In the genomic region with DNA sequence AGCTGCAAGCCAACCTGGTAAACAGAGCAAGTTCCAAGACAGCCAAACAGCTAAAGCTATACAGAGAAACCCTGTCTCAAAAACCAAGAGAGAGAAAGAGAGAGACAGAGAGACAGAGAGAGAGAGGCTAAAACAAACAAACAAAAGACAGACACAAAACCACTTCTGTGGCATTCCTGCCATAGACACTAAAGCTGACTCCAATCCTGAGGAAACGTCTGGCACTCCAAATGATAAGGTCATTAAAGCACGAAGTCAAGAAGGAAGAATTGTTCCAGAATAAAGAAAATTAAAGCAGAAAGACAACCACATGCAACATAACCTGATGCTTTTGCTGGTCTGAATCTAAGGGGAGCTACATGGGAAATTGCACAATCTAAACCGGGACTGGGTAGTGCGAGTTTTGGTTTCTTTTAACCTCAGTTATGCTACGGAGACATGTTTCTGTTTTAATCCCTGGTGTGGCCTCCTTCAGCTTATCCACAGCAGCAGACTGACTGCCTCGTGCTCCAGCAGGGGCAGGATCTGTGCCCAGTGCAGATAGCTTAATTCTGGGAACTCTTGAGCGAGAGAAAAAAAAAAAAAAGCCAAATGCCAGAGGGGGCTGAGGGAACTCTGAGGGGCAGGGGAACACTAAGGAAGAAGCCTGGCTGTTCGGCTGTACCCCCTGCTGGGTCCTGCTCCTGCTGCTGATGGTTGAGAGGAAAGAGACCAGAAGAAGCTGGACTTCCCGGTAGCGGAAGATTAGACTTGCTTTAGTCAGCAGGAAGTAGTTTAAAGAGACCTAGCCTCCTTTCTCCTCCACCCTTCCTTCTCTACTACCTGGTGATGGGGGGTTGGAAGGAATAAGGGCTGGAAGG, we compare ENCODE assay signal across 12 mouse cellular contexts. TPM values are rescaled to one million over a fixed set of nuclear protein-coding genes. Genes with fewer than 3 reads are reported as not detected.
DNase-seq lines count a peak whose midpoint lies in the region; ATAC-seq lines count a peak whose summit lies in the region.
"Had no signal": no experiment of that assay in that cellular context is flagged by ENCODE, and none has a peak within 500 bp of the region (broad histone marks: within the 10 kb centered on the region; RNA-seq: fewer than 3 reads in every experiment).

No protein-coding gene starts in this region.

- peak; percentile 13 for DNase-seq in neural tube, embryonic 10.5 days (ENCODE audit: extremely low spot score, low spot score)
- DNase-seq in c-Kit-positive CD71-positive TER-119-positive erythroid progenitor cells, embryonic 14.5 days (ENCODE audit: low spot score) = peak; percentile 87
- DNase-seq in Muller cell, postnatal 12 days (ENCODE audit: inconsistent ontology term) = no peak
- no peak for DNase-seq in adipocyte (ENCODE audit: low spot score)
- DNase-seq: right cerebral cortex, postnatal 14 days had no signal

- H3K36me3 ChIP-seq in neural tube, embryonic 15.5 days = peaks cover 7% of the 10 kb centered on the region; the same call in 1 of the 2 replicates
- H3K36me3 ChIP-seq in heart, embryonic 16.5 days (ENCODE audit: control insufficient read depth, insufficient read depth) = peaks cover 6% of the 10 kb centered on the region; the same call in 1 of the 2 replicates
- peaks cover 22% of the 10 kb centered on the region for H3K36me3 ChIP-seq in hindbrain, embryonic 13.5 days

- no peaks in the 10 kb centered on the region for H3K9me3 ChIP-seq in neural tube, embryonic 15.5 days (replicated peaks)
- no peaks in the 10 kb centered on the region for H3K9me3 ChIP-seq in heart, embryonic 16.5 days (replicated peaks; ENCODE audit: control insufficient read depth, low read length)
- no peaks in the 10 kb centered on the region for H3K9me3 ChIP-seq in hindbrain, embryonic 13.5 days
- H3K9me3 ChIP-seq: midbrain, embryonic 13.5 days had no signal

- H3K4me2 ChIP-seq in neural tube, embryonic 15.5 days = no peak overlapping the region
- peak overlapping the region; percentile 46 for H3K4me2 ChIP-seq in heart, embryonic 16.5 days (ENCODE audit: low read depth, low read length)
- no peak overlapping the region for H3K4me2 ChIP-seq in hindbrain, embryonic 13.5 days
- H3K4me2 ChIP-seq: hindbrain, embryonic 14.5 days; midbrain, embryonic 13.5 days had no signal

- H3K4me1 ChIP-seq in neural tube, embryonic 15.5 days = no peaks in the 10 kb centered on the region
- H3K4me1 ChIP-seq in heart, embryonic 16.5 days (ENCODE audit: control insufficient read depth, insufficient read depth, low read length) = peaks cover 19% of the 10 kb centered on the region
- H3K4me1 ChIP-seq in hindbrain, embryonic 13.5 days (replicated peaks) = no peaks in the 10 kb centered on the region
- H3K4me1 ChIP-seq: midbrain, embryonic 13.5 days had no signal

- H3K27ac ChIP-seq in neural tube, embryonic 15.5 days (replicated peaks) = no peak overlapping the region
- H3K27ac ChIP-seq in heart, embryonic 16.5 days (ENCODE audit: low read length) = peak overlapping the region; percentile 76
- H3K27ac ChIP-seq in hindbrain, embryonic 13.5 days = no peak overlapping the region
- H3K27ac ChIP-seq: hindbrain, embryonic 14.5 days; midbrain, embryonic 13.5 days had no signal

- no peak overlapping the region for H3K4me3 ChIP-seq in neural tube, embryonic 15.5 days (replicated peaks)
- H3K4me3 ChIP-seq in heart, embryonic 16.5 days (ENCODE audit: low read length) = peak overlapping the region; percentile 23; the same call in 1 of the 2 replicates
- H3K4me3 ChIP-seq in hindbrain, embryonic 13.5 days = no peak overlapping the region
- H3K4me3 ChIP-seq: midbrain, embryonic 13.5 days had no signal

- H3K27me3 ChIP-seq in neural tube, embryonic 15.5 days (replicated peaks) = no peaks in the 10 kb centered on the region
- no peaks in the 10 kb centered on the region for H3K27me3 ChIP-seq in heart, embryonic 16.5 days (ENCODE audit: control insufficient read depth, insufficient read depth, low read length)
- no peaks in the 10 kb centered on the region for H3K27me3 ChIP-seq in hindbrain, embryonic 13.5 days
- H3K27me3 ChIP-seq: midbrain, embryonic 13.5 days had no signal

- 62% methylated on average over 10 of the region's 10 CpGs for WGBS in neural tube, embryonic 15.5 days
- WGBS in heart, embryonic 16.5 days = 18% methylated on average over 10 of the region's 10 CpGs
- WGBS in hindbrain, embryonic 13.5 days = 51% methylated on average over 10 of the region's 10 CpGs

- ATAC-seq in neural tube, embryonic 15.5 days (ENCODE audit: low FRiP score) = no peak
- peak; percentile 64 for ATAC-seq in heart, embryonic 16.5 days (replicated peaks; ENCODE audit: extremely low read depth, insufficient read depth, low FRiP score)
- peak; percentile 91 for ATAC-seq in megakaryocyte progenitor cell, adult 5-6 weeks (replicated peaks; ENCODE audit: poor library complexity)
- no peak for ATAC-seq in hindbrain, embryonic 13.5 days (ENCODE audit: low FRiP score)
- ATAC-seq: midbrain, embryonic 13.5 days had no signal

- no peak overlapping the region for H3K9ac ChIP-seq in neural tube, embryonic 15.5 days (replicated peaks)
- H3K9ac ChIP-seq in heart, embryonic 16.5 days (ENCODE audit: low read length) = peak overlapping the region; percentile 52
- H3K9ac ChIP-seq in hindbrain, embryonic 13.5 days = no peak overlapping the region
- H3K9ac ChIP-seq: hindbrain, embryonic 14.5 days; midbrain, embryonic 13.5 days had no signal

RNA-seq across cellular contexts. Expression of a gene that starts 21.9 kb away (rescaled TPM):
- 7.1 and 7.2 TPM in 2 replicates for polyA plus RNA-seq in neural tube, embryonic 15.5 days (2015; fragmentation: Nextera tagmentation; extraction: Ambion mirVana)
- 10.1 and 11.2 TPM in 2 replicates for polyA plus RNA-seq in heart, embryonic 16.5 days (2015; fragmentation: Nextera tagmentation; extraction: Ambion mirVana)
- 27.6 and 31.8 TPM in 2 replicates for total RNA-seq in megakaryocyte progenitor cell, adult 5-6 weeks (2015)
- 24.3 and 27.5 TPM in 2 replicates for total RNA-seq in megakaryocyte progenitor cell, adult 5-6 weeks (2017)
- polyA plus RNA-seq in hindbrain, embryonic 13.5 days (2015; fragmentation: Nextera tagmentation; extraction: Ambion mirVana) = 7.5 and 8.2 TPM in 2 replicates

RNA-seq across cellular contexts. Expression of a gene that starts 39.2 kb away (rescaled TPM):
- polyA plus RNA-seq in neural tube, embryonic 15.5 days (2015; fragmentation: Nextera tagmentation; extraction: Ambion mirVana) = 0.36 and 0.91 TPM in 2 replicates
- polyA plus RNA-seq in heart, embryonic 16.5 days (2015; fragmentation: Nextera tagmentation; extraction: Ambion mirVana) = 0.53 and 0.71 TPM in 2 replicates
- total RNA-seq in megakaryocyte progenitor cell, adult 5-6 weeks (2015) = 1.3 TPM in 1 of 2 replicates, not detected in the other
- total RNA-seq in megakaryocyte progenitor cell, adult 5-6 weeks (2017) = 0.20 TPM in 1 of 2 replicates, not detected in the other
- 0.66 and 0.88 TPM in 2 replicates for polyA plus RNA-seq in hindbrain, embryonic 13.5 days (2015; fragmentation: Nextera tagmentation; extraction: Ambion mirVana)
- polyA plus RNA-seq: embryonic facial prominence, embryonic 11.5 days had no signal

RNA-seq across cellular contexts. Expression of a gene that starts 39.7 kb away (rescaled TPM):
- polyA plus RNA-seq in neural tube, embryonic 15.5 days (2015; fragmentation: Nextera tagmentation; extraction: Ambion mirVana) = 43.5 and 51.7 TPM in 2 replicates
- 20.7 and 22.1 TPM in 2 replicates for polyA plus RNA-seq in heart, embryonic 16.5 days (2015; fragmentation: Nextera tagmentation; extraction: Ambion mirVana)
- total RNA-seq in megakaryocyte progenitor cell, adult 5-6 weeks (2015) = 17.6 and 19.9 TPM in 2 replicates
- total RNA-seq in megakaryocyte progenitor cell, adult 5-6 weeks (2017) = 9.4 and 10.3 TPM in 2 replicates
- polyA plus RNA-seq in hindbrain, embryonic 13.5 days (2015; fragmentation: Nextera tagmentation; extraction: Ambion mirVana) = 40.7 and 46.1 TPM in 2 replicates

Comparison
In these comparisons a context has a peak if more than half of its experiments do, and no peak if none do; other contexts are left out.
1. DNase-seq: peak in neural tube, embryonic 10.5 days (single experiment) and c-Kit-positive CD71-positive TER-119-positive erythroid progenitor cells, embryonic 14.5 days (single experiment); none in Muller cell, postnatal 12 days (single experiment) and adipocyte (single experiment).
2. ATAC-seq: peak in heart, embryonic 16.5 days (single experiment) and megakaryocyte progenitor cell, adult 5-6 weeks (single experiment); none in neural tube, embryonic 15.5 days (single experiment) and hindbrain, embryonic 13.5 days (single experiment).